Mouse (Mus musculus) thymus, postnatal 0 days (tissue): ENCODE measurements at regions not wholly inside any gene's neighbourhood (a gene's known extent, or its start where the extent isn't known, plus 50 kb on each side); places are given as distances from the start of the nearest gene placed in this dataset.
A peak's percentile ranks its signal among the peaks of the same experiment; 100 is the strongest.

Source experiments
- DNase-seq: peaks from one replicate; pipeline ENCODE4 v3.0.0-alpha.2; 2015; ENCODE audit warnings: low spot score

GRCm38 (mm10) chr9:94589672-94590071 is 51.8 kb upstream of the 1190002N15Rik start:
- no peak for DNase-seq

DNA sequence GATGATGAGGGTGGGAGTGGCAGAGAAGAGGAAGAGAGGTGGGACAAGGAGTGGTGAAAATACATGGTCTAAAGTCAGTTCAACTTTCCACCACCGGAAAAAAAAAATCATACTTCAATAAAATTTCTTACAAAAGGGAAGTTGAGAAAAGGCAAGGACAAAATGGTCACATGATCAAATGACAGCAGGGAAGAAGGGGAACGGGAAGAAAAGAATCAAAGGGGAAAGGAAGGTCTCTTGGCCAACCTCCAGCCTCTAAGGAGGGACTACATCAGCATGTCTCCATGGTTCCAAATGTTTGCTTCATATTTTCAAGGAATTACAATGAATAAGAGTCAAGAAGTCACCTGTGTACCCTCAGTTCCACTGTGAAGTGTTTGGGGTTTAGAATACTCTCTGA is 64.7 kb upstream of the Slc9a9 start:
- DNase-seq = no peak

- no peak for DNase-seq
These were observed 63.3 kb upstream of the Slc9a9 start for GRCm38 (mm10) chr9:94606422-94606821.

- DNase-seq = peak; percentile 59
These were observed 62.5 kb upstream of the Slc9a9 start for GRCm38 (mm10) chr9:94607011-94607749.

DNA sequence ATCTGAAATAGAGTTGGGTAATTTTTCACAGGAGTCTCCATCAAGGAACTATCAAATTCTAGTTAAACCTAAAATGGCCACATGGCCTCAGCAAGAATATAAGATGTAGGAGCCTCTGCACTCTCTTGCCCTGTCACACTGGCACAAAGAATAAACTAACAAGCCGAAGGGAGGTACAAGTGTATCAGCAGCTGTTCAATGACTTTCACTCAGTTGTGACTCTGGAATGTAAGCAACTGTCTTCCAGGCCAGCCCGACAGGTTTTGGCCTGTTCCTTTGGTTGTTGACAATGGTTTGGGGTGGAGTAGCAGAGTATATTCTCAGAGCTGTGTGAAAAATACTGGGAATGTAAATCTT is 62.0 kb upstream of the Slc9a9 start:
- DNase-seq = no peak

DNA sequence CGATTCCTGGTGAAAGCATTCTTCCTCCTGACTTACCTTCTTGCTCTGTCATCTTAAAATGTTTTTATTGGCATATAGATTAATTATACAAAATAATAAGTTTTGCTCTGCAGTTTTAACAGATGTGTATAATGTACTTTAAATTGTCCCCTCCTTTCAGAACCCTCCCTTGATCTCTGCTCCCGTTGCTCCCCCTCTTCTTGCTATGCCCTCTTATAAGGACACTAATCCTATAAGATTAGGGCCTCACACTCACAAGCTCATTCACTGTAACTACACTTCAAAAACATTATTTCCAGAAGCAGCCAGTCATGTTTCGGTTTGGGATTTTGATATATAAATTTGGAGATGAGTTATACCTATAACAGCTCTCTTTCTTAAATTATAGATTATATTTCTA is 59.6 kb upstream of the Slc9a9 start:
- DNase-seq = no peak

- DNase-seq = no peak
These were observed 58.9 kb upstream of the Slc9a9 start for GRCm38 (mm10) chr9:94610600-94611337.

GRCm38 (mm10) chr9:94613891-94614671 is 55.6 kb upstream of the Slc9a9 start:
- DNase-seq = peak; percentile 83

DNA sequence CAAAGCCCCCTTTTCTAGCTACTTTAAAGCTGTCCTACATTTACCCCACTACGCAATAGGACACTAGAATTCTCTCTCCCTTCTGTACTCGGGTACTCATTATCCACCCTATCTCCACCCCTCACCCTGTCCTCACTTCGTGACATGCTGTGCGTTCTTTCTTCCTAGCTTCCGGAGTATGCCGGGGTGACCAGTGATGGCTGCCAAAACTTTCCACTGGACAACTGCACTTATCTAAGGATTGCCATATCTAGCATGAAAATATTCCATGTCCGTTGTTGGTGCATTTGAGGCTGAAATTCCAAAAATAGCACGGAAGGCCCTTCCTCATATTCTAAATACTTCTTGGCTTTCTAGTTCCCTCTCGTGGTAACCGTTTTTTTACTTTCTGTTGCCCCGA is 54.5 kb upstream of the Slc9a9 start:
- no peak for DNase-seq

DNA sequence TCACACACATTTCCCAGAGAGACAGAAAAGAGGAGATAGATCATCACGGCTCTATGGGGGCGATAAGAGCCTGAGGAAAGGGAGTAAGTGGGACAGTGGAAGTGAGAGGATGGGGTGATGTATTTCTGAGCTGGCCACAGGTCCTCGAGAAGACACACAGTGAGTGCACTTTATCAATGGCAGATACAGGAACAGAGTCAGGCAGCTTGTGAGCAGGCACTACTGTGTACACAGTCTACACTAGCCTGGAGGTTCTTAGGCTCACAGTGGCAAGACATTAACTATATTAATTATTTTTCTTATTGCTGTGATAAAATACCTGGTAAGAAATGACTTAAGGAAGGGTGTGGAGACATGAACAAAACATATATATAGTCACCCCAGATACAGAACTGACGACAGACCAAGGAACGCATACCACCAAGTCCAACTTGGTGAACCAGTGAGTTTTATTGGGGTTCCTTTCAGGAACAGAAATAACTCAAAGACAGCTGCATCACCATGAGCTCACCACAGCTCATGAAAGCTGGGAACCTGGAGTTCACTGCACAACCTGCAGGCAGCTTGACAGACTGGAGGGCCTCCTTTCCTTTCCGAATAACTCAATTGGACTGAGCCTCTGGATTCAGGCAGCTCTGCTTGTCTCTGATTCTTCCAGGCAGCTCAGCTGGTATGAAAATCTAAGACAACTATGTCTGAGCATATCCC is 51.5 kb upstream of the Slc9a9 start:
- no peak for DNase-seq
